Mouse (Mus musculus) C2C12 (cell line): Measurements from ENCODE around the gene Epb41l5. TPM values are rescaled to one million over a fixed set of nuclear protein-coding genes. Genes with fewer than 3 reads are reported as not detected.

Experiments used
- H3K27me3 ChIP-seq: one replicate; pipeline ENCODE4 v1.6.1; 2011; ENCODE audit not compliant: control insufficient read depth, insufficient read depth, insufficient read length
- H3K36me3 ChIP-seq: one replicate; pipeline ENCODE4 v1.6.1; 2011; ENCODE audit not compliant: control insufficient read depth, insufficient read depth
- H3K4me3 ChIP-seq: one replicate; pipeline ENCODE4 v1.5.1; 2011; ENCODE audit warnings: mild to moderate bottlenecking, control low read depth; ENCODE audit not compliant: poor library complexity, insufficient read depth, severe bottlenecking
- H3K79me2 ChIP-seq: one replicate; pipeline ENCODE4 v1.6.1; 2011; ENCODE audit not compliant: control insufficient read depth, insufficient read depth
- H3K79me3 ChIP-seq: one replicate; pipeline ENCODE4 v1.6.1; 2011; ENCODE audit warnings: low read depth, control low read depth
- H3ac ChIP-seq: one replicate; pipeline ENCODE3; 2011; ENCODE audit warnings: low read depth; ENCODE audit not compliant: control insufficient read depth, insufficient read length
- CEBPB ChIP-seq: IDR thresholded peaks from one replicate; pipeline ENCODE4 v1.6.1; 2011; ENCODE audit warnings: low read depth, mild to moderate bottlenecking, control low read depth, moderate library complexity
- CTCF ChIP-seq: IDR thresholded peaks from one replicate; pipeline ENCODE4 v1.5.1; 2011; ENCODE audit not compliant: control insufficient read depth, insufficient read depth, insufficient read length
- FOSL1 ChIP-seq: IDR thresholded peaks from one replicate; pipeline ENCODE4 v1.8.0; 2011; ENCODE audit warnings: mild to moderate bottlenecking, low read length; ENCODE audit not compliant: poor library complexity, insufficient read depth, severe bottlenecking
- MAX ChIP-seq: IDR thresholded peaks from one replicate; pipeline ENCODE4 v1.6.1; 2011; ENCODE audit warnings: mild to moderate bottlenecking, control low read depth
- MYOD1 ChIP-seq: IDR thresholded peaks from one replicate; pipeline ENCODE4 v1.6.1; 2011; ENCODE audit warnings: low read depth; ENCODE audit not compliant: control insufficient read depth, insufficient read length
- MYOG ChIP-seq: IDR thresholded peaks from one replicate; pipeline ENCODE4 v1.6.1; 2011; ENCODE audit not compliant: control insufficient read depth, insufficient read length; ENCODE audit errors: extremely low read depth
- USF1 ChIP-seq: IDR thresholded peaks from one replicate; pipeline ENCODE4 v1.6.1; 2011; ENCODE audit warnings: low read depth, mild to moderate bottlenecking, control low read depth, moderate library complexity
- polyA plus RNA-seq: library from polyadenylated mRNA; unstranded; fragments of >200 nt; fragmentation: generic; extraction: Trizol; gene quantifications from one replicate; pipeline ENCODE4 v1.2.1, GENCODE M21; 2012; ENCODE audit warnings: missing spikeins

The Epb41l5 gene
- polyA plus RNA-seq, 1 experiment: 1.3 TPM

DNA sequence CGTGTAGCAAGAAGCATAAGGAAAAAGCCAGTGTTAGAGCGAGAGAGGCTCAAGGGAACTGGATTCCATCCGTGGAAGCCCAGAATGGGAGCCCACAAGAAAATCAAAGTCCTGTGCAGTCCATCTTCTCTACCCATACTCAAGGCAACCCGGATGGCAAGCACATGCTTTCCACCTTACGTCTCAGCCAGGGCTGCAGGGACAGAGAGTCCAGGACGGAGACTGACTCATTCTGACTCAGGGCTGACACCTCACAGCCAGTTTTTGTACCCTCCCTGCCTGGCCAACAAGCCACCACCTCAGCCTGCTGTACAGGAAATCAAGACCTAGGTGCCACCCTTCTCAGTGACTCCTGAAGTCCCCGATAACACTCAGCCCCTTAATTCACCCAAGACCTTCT lies 139.3 kb downstream of the Epb41l5 start:
- Histone ChIP-seq H3K4me3 (no peak overlapping the region), H3K36me3 (no peaks in the 10 kb centered on the region), H3K79me2 (peaks cover under 1% of the 10 kb centered on the region), H3K79me3 (no peaks in the 10 kb centered on the region), H3ac (no peak overlapping the region), H3K27me3 (no peaks in the 10 kb centered on the region)
- TF ChIP-seq MYOG (no peak), MYOD1 (no peak), MAX (peak; percentile 86), CEBPB (no peak), CTCF (no peak), USF1 (no peak), FOSL1 (peak; percentile 81)

- Histone ChIP-seq H3K36me3 (no peaks in the 10 kb centered on the region), H3K4me3 (no peak overlapping the region), H3ac (no peak overlapping the region), H3K79me2 (peaks cover 9% of the 10 kb centered on the region), H3K79me3 (peaks cover 5% of the 10 kb centered on the region), H3K27me3 (no peaks in the 10 kb centered on the region)
- TF ChIP-seq USF1 (no peak), MYOG (no peak), CTCF (no peak), CEBPB (no peak)
These were observed 140.3 kb downstream of the Epb41l5 start for GRCm38 (mm10) chr1:119508548-119508947.

DNA sequence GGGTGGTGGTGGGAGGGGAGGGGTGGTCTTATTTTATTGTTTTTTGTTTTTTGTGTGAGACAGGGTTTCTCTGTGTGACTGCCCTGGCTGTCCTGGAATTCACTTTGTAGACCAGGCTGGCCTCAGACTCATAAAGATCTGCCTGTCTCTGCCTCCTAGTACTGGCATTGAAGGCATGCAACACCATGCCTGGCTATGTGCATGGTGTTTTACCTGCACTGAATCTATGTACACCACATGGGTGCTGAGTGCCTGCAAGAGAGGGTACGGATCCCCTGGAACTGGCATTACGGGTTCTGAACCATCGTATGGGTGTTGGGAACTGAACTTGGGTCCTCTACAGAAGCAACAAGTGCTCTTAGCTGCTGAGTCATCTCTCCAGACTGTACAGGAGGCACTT lies 142.8 kb downstream of the Epb41l5 start:
- TF ChIP-seq FOSL1 (no peak), USF1 (no peak), CTCF (no peak), MAX (no peak), MYOG (no peak), MYOD1 (no peak), CEBPB (no peak)

GRCm38 (mm10) chr1:119504260-119505062 lies 144.3 kb downstream of the Epb41l5 start, which contains the start of gene Ralb:
Gene Ralb (minus strand): TSS chr1:119504794.
- Histone ChIP-seq H3K79me2 (peaks cover 50% of the 10 kb centered on the region), H3K79me3 (peaks cover 41% of the 10 kb centered on the region), H3K4me3 (peak within 1 kb of the TSS; percentile 59), H3K27me3 (no peaks in the 10 kb centered on the region), H3K36me3 (peaks cover 15% of the 10 kb centered on the region), H3ac (peak within 1 kb of the TSS; percentile 98)
- TF ChIP-seq FOSL1 (no peak), MYOG (no peak), CTCF (no peak), USF1 (peak; percentile 94), MAX (peak; percentile 65), CEBPB (no peak), MYOD1 (peak; percentile 20)

More for the DNA sequence above, 142.8 kb downstream of the Epb41l5 start:
- peaks cover 30% of the 10 kb centered on the region for H3K79me3 ChIP-seq
- no peaks in the 10 kb centered on the region for H3K27me3 ChIP-seq
- H3K79me2 ChIP-seq: peaks cover 35% of the 10 kb centered on the region
- no peak overlapping the region for H3K4me3 ChIP-seq
- H3ac ChIP-seq: no peak overlapping the region
- H3K36me3 ChIP-seq: peaks cover 8% of the 10 kb centered on the region

GRCm38 (mm10) chr1:119503808-119504207 lies 145.0 kb downstream of the Epb41l5 start:
- H3K79me2 ChIP-seq: peaks cover 57% of the 10 kb centered on the region
- H3K27me3 ChIP-seq: no peaks in the 10 kb centered on the region
- peaks cover 21% of the 10 kb centered on the region for H3K36me3 ChIP-seq
- peak overlapping the region; percentile 59 for H3K4me3 ChIP-seq
- no peak for TF ChIP-seq FOSL1
- no peak for TF ChIP-seq CEBPB
- TF ChIP-seq USF1: no peak
- peak overlapping the region; percentile 98 for H3ac ChIP-seq
- peaks cover 46% of the 10 kb centered on the region for H3K79me3 ChIP-seq
